ENCODE assay signal across 8 mouse cellular contexts in the genomic region with DNA sequence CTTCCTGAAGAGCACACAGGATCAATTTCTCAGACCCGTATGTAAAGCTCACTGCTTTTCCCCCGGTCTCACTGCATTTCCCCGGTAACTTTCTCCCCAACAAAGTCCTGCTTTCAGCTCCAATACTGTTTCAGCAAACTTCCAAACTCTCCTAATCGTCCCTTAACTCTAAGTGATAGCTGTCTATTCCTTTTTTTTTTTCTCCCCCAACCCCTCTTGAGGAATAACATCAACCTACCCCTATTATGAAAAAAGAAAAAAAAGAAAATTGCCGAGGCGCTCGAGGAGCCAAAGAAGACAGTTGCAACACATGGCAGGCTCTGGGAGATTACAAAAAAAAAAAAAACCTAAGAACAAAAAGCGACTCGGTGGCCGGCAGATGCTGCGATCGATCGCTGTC. TPM values are rescaled to one million over a fixed set of nuclear protein-coding genes. Genes with fewer than 3 reads are reported as not detected.
A peak's percentile ranks its signal among the peaks of the same experiment; 100 is the strongest.
DNase-seq lines count a peak whose midpoint lies in the region; ATAC-seq and TF ChIP-seq lines count a peak whose summit lies in the region.

No protein-coding gene starts in this region.

- no peaks in the 10 kb centered on the region for H3K27me3 ChIP-seq in intestine, embryonic 14.5 days (replicated peaks; ENCODE audit: control insufficient read depth, insufficient read depth, low read length)
- no peaks in the 10 kb centered on the region for H3K27me3 ChIP-seq in neural tube, embryonic 13.5 days

- H3K36me3 ChIP-seq in intestine, embryonic 14.5 days (ENCODE audit: control insufficient read depth, insufficient read depth, low read length), result peaks cover 16% of the 10 kb centered on the region
- H3K36me3 ChIP-seq in neural tube, embryonic 13.5 days, result peaks cover 15% of the 10 kb centered on the region

- TF ChIP-seq CTCF in left cerebral cortex, adult 2 months (IDR thresholded peaks at IDR 0.05), result no peak

- no peak for ATAC-seq in intestine, embryonic 14.5 days (replicated peaks; ENCODE audit: low FRiP score, low TSS enrichment, low read depth)
- no peak for ATAC-seq in neural tube, embryonic 13.5 days (ENCODE audit: low read depth)

- H3K9me3 ChIP-seq in intestine, embryonic 14.5 days (ENCODE audit: control insufficient read depth, low read length), result no peaks in the 10 kb centered on the region
- no peaks in the 10 kb centered on the region for H3K9me3 ChIP-seq in neural tube, embryonic 13.5 days

- peaks cover 6% of the 10 kb centered on the region for H3K4me1 ChIP-seq in intestine, embryonic 14.5 days (replicated peaks; ENCODE audit: control insufficient read depth, insufficient read depth, low read length)
- peaks cover 23% of the 10 kb centered on the region for H3K4me1 ChIP-seq in neural tube, embryonic 13.5 days (replicated peaks)

- under 1% methylated on average over 13 of the region's 13 CpGs for WGBS in intestine, embryonic 14.5 days
- under 1% methylated on average over 13 of the region's 13 CpGs for WGBS in neural tube, embryonic 13.5 days

- H3K9ac ChIP-seq in intestine, embryonic 14.5 days (ENCODE audit: low read length), result peak overlapping the region; percentile 90
- H3K9ac ChIP-seq in neural tube, embryonic 13.5 days, result peak overlapping the region; percentile 88

- no peak overlapping the region; the same call in 1 of the 2 replicates for H3K27ac ChIP-seq in left cerebral cortex, adult 2 months
- H3K27ac ChIP-seq in intestine, embryonic 14.5 days (ENCODE audit: low read depth), result no peak overlapping the region
- 0 out of 2 replicates have a peak overlapping the region, but pooled peaks have one; percentile 95 for H3K27ac ChIP-seq in neural tube, embryonic 13.5 days (replicated peaks)

- intact Hi-C loops in left cerebral cortex, adult 2 months (cut with DNase I), result loop anchor here (1.0 to 2.0 kb wide), 2 partner anchors 38 to 75 kb away; partner anchors contain the start of genes Trove2 and Uchl5
- intact Hi-C loops in left cerebral cortex, postnatal 36 days (cut with DNase I), result loop anchor here (1.0 kb wide), 1 partner anchor 38 kb away; no protein-coding TSS in a partner anchor

- H3K4me2 ChIP-seq in intestine, embryonic 14.5 days (ENCODE audit: low read length), result peak overlapping the region; percentile 82
- H3K4me2 ChIP-seq in neural tube, embryonic 13.5 days, result peak overlapping the region; percentile 80

- DNase-seq in left cerebral cortex, adult 2 months (ENCODE audit: extremely low spot score in 1 of 2, low spot score in 2 of 2), result no peak
- no peak for DNase-seq in left cerebral cortex, postnatal 36 days (ENCODE audit: low spot score in 2 of 2)
- DNase-seq in c-Kit-negative CD71-positive TER-119-positive erythroid progenitor cells, embryonic 14.5 days (ENCODE audit: low read depth, low spot score), result peak; percentile 11
- no peak for DNase-seq in intestine, embryonic 14.5 days (ENCODE audit: low spot score)
- DNase-seq in urinary bladder, adult 2 months (ENCODE audit: low spot score), result no peak
- DNase-seq in adrenal gland, adult 18-20 months (ENCODE audit: low spot score in 2 of 2), result no peak
- DNase-seq in urinary bladder, postnatal 36 days (ENCODE audit: low spot score in 2 of 2), result no peak

- H3K4me3 ChIP-seq in left cerebral cortex, adult 2 months, result peak overlapping the region; percentile 91
- H3K4me3 ChIP-seq in intestine, embryonic 14.5 days (ENCODE audit: low read depth, low read length), result peak overlapping the region; percentile 85
- peak overlapping the region; percentile 64 for H3K4me3 ChIP-seq in neural tube, embryonic 13.5 days

RNA-seq across cellular contexts. Expression of gene Cdc73, which starts 1.0 kb away (rescaled TPM):
- total RNA-seq in left cerebral cortex, adult 2 months (2021), result 10 to 100 TPM; 63.8 to 65.5 TPM
- 10 to 100 TPM; 55.0 to 61.7 TPM for total RNA-seq in left cerebral cortex, postnatal 36 days (2021)
- 18.1 and 22.8 TPM in 2 replicates for polyA plus RNA-seq in intestine, embryonic 14.5 days (2014; fragmentation: Nextera tagmentation; extraction: Ambion mirVana)
- 20.6 and 23.3 TPM in 2 replicates for polyA plus RNA-seq in neural tube, embryonic 13.5 days (2015; fragmentation: Nextera tagmentation; extraction: Ambion mirVana)
- 18.5 and 19.4 TPM in 2 replicates for polyA plus RNA-seq in urinary bladder, adult 2 months (2012; rRNA removed)
- total RNA-seq in adrenal gland, adult 18-20 months (2021), result 100 to 1,000 TPM in 1 of 2 experiments, 10 to 100 TPM in 1; 87.0 to 102 TPM

RNA-seq across cellular contexts. Expression of gene Glrx2, which starts 14.4 kb away (rescaled TPM):
- 100 to 1,000 TPM; 114 to 120 TPM for total RNA-seq in left cerebral cortex, adult 2 months (2021)
- 100 to 1,000 TPM; 106 TPM for total RNA-seq in left cerebral cortex, postnatal 36 days (2021)
- polyA plus RNA-seq in intestine, embryonic 14.5 days (2014; fragmentation: Nextera tagmentation; extraction: Ambion mirVana), result 57.6 and 63.7 TPM in 2 replicates
- polyA plus RNA-seq in neural tube, embryonic 13.5 days (2015; fragmentation: Nextera tagmentation; extraction: Ambion mirVana), result 150 and 151 TPM in 2 replicates
- 48.5 and 52.5 TPM in 2 replicates for polyA plus RNA-seq in urinary bladder, adult 2 months (2012; rRNA removed)
- 10 to 100 TPM; 87.0 to 93.1 TPM for total RNA-seq in adrenal gland, adult 18-20 months (2021)
